Mouse (Mus musculus): ENCODE data around the gene BC004004. TPM values are rescaled to one million over a fixed set of nuclear protein-coding genes. Genes with fewer than 3 reads are reported as not detected.

BC004004 gene
- polyA plus RNA-seq, 1 experiment from 2014 or later, result 108 TPM

- Histone ChIP-seq H3K4me3 (ENCODE audit: inconsistent target) (no peak overlapping the region), H3K27ac (no peak overlapping the region), H3K36me3 (ENCODE audit: inconsistent target) (peaks cover 88% of the 10 kb centered on the region; the same call in 1 of the 2 replicates), H3K79me2 (ENCODE audit: inconsistent target) (no peaks in the 10 kb centered on the region)
- 93% methylated on average over 6 of the region's 6 CpGs for WGBS (ENCODE audit: missing documents)
Measured at GRCm38 (mm10) chr17:29297813-29298212, 29.2 kb downstream of the BC004004 start.

GRCm38 (mm10) chr17:29299282-29299681 is 30.7 kb downstream of the BC004004 start:
- no peaks in the 10 kb centered on the region for H3K79me2 ChIP-seq (ENCODE audit: inconsistent target)
- H3K4me3 ChIP-seq (ENCODE audit: inconsistent target), result no peak overlapping the region
- WGBS (ENCODE audit: missing documents), result 97% methylated on average over 4 of the region's 4 CpGs
- H3K27ac ChIP-seq, result no peak overlapping the region
- H3K36me3 ChIP-seq (ENCODE audit: inconsistent target), result peaks cover 75% of the 10 kb centered on the region; the same call in 1 of the 2 replicates

- Histone ChIP-seq H3K4me3 (ENCODE audit: inconsistent target) (no peak overlapping the region), H3K36me3 (ENCODE audit: inconsistent target) (peaks cover 59% of the 10 kb centered on the region; the same call in 1 of the 2 replicates), H3K27ac (no peak overlapping the region), H3K79me2 (ENCODE audit: inconsistent target) (no peaks in the 10 kb centered on the region)
- 94% methylated on average over 7 of the region's 7 CpGs for WGBS (ENCODE audit: missing documents)
Measured at GRCm38 (mm10) chr17:29300926-29301325, 32.3 kb downstream of the BC004004 start.

- WGBS (ENCODE audit: missing documents), result 96% methylated on average over 6 of the region's 6 CpGs
- Histone ChIP-seq H3K79me2 (ENCODE audit: inconsistent target) (no peaks in the 10 kb centered on the region), H3K4me3 (ENCODE audit: inconsistent target) (no peak overlapping the region), H3K36me3 (ENCODE audit: inconsistent target) (peaks cover 55% of the 10 kb centered on the region; the same call in 1 of the 2 replicates), H3K27ac (no peak overlapping the region)
Measured at GRCm38 (mm10) chr17:29301421-29301820, 32.8 kb downstream of the BC004004 start.

- Histone ChIP-seq H3K27ac (no peak overlapping the region), H3K36me3 (ENCODE audit: inconsistent target) (peaks cover 48% of the 10 kb centered on the region; the same call in 1 of the 2 replicates), H3K79me2 (ENCODE audit: inconsistent target) (no peaks in the 10 kb centered on the region), H3K4me3 (ENCODE audit: inconsistent target) (no peak overlapping the region)
- WGBS (ENCODE audit: missing documents), result 85% methylated on average over 5 of the region's 5 CpGs
Measured at GRCm38 (mm10) chr17:29302149-29302548, 33.6 kb downstream of the BC004004 start.

- no peak overlapping the region for H3K27ac ChIP-seq
- H3K36me3 ChIP-seq (ENCODE audit: inconsistent target), result peaks cover 44% of the 10 kb centered on the region; the same call in 1 of the 2 replicates
- WGBS (ENCODE audit: missing documents), result 76% methylated on average over 3 of the region's 3 CpGs
- H3K4me3 ChIP-seq (ENCODE audit: inconsistent target), result no peak overlapping the region
- H3K79me2 ChIP-seq (ENCODE audit: inconsistent target), result no peaks in the 10 kb centered on the region
Measured at GRCm38 (mm10) chr17:29303087-29303486, 34.5 kb downstream of the BC004004 start.

- Histone ChIP-seq H3K4me3 (ENCODE audit: inconsistent target) (no peak overlapping the region), H3K36me3 (ENCODE audit: inconsistent target) (peaks cover 36% of the 10 kb centered on the region; the same call in 1 of the 2 replicates), H3K79me2 (ENCODE audit: inconsistent target) (no peaks in the 10 kb centered on the region), H3K27ac (no peak overlapping the region)
- 61% methylated on average over 3 of the region's 3 CpGs for WGBS (ENCODE audit: missing documents)
Measured at GRCm38 (mm10) chr17:29303856-29304255, 35.3 kb downstream of the BC004004 start.

- H3K79me2 ChIP-seq (ENCODE audit: inconsistent target), result no peaks in the 10 kb centered on the region
- H3K27ac ChIP-seq, result no peak overlapping the region
- no peak overlapping the region for H3K4me3 ChIP-seq (ENCODE audit: inconsistent target)
- peaks cover 29% of the 10 kb centered on the region; the same call in 1 of the 2 replicates for H3K36me3 ChIP-seq (ENCODE audit: inconsistent target)
- WGBS (ENCODE audit: missing documents), result 22% methylated on average over 13 of the region's 13 CpGs
Measured at GRCm38 (mm10) chr17:29304376-29305057, 35.9 kb downstream of the BC004004 start.

GRCm38 (mm10) chr17:29305058-29305806 is 36.6 kb downstream of the BC004004 start:
- WGBS (ENCODE audit: missing documents), result 29% methylated on average over 13 of the region's 15 CpGs
- no peaks in the 10 kb centered on the region for H3K79me2 ChIP-seq (ENCODE audit: inconsistent target)
- no peak overlapping the region for H3K4me3 ChIP-seq (ENCODE audit: inconsistent target)
- no peak overlapping the region for H3K27ac ChIP-seq
- peaks cover 22% of the 10 kb centered on the region; the same call in 1 of the 2 replicates for H3K36me3 ChIP-seq (ENCODE audit: inconsistent target)

- H3K36me3 ChIP-seq (ENCODE audit: inconsistent target), result peaks cover 17% of the 10 kb centered on the region; the same call in 1 of the 2 replicates
- no peak overlapping the region for H3K27ac ChIP-seq
- 30% methylated on average over 7 of the region's 7 CpGs for WGBS (ENCODE audit: missing documents)
- H3K4me3 ChIP-seq (ENCODE audit: inconsistent target), result no peak overlapping the region
- no peaks in the 10 kb centered on the region for H3K79me2 ChIP-seq (ENCODE audit: inconsistent target)
Measured at GRCm38 (mm10) chr17:29305871-29306270, 37.3 kb downstream of the BC004004 start.

GRCm38 (mm10) chr17:29310056-29310623 is 41.6 kb downstream of the BC004004 start:
- Histone ChIP-seq H3K79me2 (ENCODE audit: inconsistent target) (no peaks in the 10 kb centered on the region), H3K36me3 (ENCODE audit: inconsistent target) (no peaks in the 10 kb centered on the region), H3K27ac (no peak overlapping the region), H3K4me3 (ENCODE audit: inconsistent target) (no peak overlapping the region)
- WGBS (ENCODE audit: missing documents), result 93% methylated on average over 21 of the region's 21 CpGs

GRCm38 (mm10) chr17:29311602-29312001 is 43.0 kb downstream of the BC004004 start:
- Histone ChIP-seq H3K27ac (no peak overlapping the region), H3K79me2 (ENCODE audit: inconsistent target) (no peaks in the 10 kb centered on the region), H3K4me3 (ENCODE audit: inconsistent target) (no peak overlapping the region), H3K36me3 (ENCODE audit: inconsistent target) (no peaks in the 10 kb centered on the region)
- 96% methylated on average over 8 of the region's 8 CpGs for WGBS (ENCODE audit: missing documents)

- 100% methylated on average over 2 of the region's 2 CpGs for WGBS (ENCODE audit: missing documents)
- Histone ChIP-seq H3K4me3 (ENCODE audit: inconsistent target) (no peak overlapping the region), H3K27ac (no peak overlapping the region), H3K79me2 (ENCODE audit: inconsistent target) (no peaks in the 10 kb centered on the region), H3K36me3 (ENCODE audit: inconsistent target) (no peaks in the 10 kb centered on the region)
Measured at GRCm38 (mm10) chr17:29312082-29312481, 43.5 kb downstream of the BC004004 start.

- no peaks in the 10 kb centered on the region for H3K79me2 ChIP-seq (ENCODE audit: inconsistent target)
- no peaks in the 10 kb centered on the region for H3K36me3 ChIP-seq (ENCODE audit: inconsistent target)
- H3K4me3 ChIP-seq (ENCODE audit: inconsistent target), result no peak overlapping the region
- no peak overlapping the region for H3K27ac ChIP-seq
Measured at GRCm38 (mm10) chr17:29313300-29313699, 44.7 kb downstream of the BC004004 start.
